Mouse (Mus musculus): ENCODE results near the gene Daam1.

The Daam1 gene

DNA sequence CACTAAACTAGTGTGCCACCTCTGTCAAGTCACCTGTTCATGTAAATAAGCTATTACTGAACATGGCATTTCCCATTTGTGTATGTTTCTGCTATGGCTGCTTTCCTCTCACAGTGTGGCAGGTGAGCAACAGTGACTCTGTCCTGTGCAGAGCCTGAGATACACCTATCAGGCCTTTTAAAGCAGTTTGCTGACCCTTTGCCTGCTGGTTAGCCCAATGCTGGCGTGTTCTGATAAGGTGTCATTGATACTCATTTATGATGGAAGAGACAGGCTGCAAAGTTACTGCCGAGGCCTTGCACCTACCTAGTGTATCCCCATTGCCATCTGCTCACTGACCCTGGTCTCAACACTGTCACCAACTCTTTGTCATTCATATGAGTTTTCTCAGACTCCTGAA lies 99.0 kb downstream of the Daam1 start:
- in situ Hi-C loops (cut with MboI, MseI), result no loop called here

DNA sequence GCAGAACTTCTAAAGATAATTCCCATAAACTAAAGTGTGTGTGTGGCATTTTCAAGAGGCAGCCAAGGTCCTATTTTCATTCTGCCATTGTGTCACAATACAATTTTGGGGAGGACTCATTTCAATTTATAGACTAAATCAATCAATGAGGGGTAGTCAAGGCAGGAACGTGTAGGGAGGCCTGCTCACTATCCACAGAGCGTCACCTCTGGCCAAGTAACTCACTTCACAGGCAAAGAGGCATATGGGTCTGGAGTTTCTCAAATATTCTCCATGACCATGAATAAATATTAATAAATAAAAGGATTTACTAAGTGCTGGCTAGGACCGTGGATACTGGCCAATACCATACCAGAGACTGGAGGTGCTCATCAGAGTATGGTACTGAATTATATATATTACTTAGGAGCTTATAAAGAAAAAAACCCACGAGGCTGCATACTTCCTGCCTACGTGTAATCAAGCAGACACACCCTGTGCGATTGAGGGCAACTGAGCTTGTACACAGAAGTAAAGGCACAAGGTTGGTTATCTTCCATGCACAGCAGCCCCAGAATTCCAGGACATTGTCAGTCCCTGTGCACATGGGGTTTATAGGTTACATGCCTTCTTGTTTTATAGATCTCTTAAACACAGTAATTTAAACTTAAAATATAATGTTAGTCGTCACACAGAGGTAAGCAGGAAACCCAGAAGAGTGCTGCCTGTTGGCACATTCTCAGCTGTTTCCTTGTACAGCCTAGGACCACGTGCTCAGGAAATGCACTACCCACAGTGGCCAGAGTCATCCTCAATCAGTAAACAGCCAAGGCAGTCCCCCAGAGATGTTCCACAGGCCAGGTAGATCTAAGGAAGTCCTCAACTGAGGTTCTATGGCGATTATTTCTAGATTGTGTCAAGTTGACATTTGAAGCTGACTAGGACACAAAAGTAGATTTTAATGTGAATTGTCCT lies 101.8 kb downstream of the Daam1 start:
- in situ Hi-C loops (cut with MboI, MseI), result no loop called here

DNA sequence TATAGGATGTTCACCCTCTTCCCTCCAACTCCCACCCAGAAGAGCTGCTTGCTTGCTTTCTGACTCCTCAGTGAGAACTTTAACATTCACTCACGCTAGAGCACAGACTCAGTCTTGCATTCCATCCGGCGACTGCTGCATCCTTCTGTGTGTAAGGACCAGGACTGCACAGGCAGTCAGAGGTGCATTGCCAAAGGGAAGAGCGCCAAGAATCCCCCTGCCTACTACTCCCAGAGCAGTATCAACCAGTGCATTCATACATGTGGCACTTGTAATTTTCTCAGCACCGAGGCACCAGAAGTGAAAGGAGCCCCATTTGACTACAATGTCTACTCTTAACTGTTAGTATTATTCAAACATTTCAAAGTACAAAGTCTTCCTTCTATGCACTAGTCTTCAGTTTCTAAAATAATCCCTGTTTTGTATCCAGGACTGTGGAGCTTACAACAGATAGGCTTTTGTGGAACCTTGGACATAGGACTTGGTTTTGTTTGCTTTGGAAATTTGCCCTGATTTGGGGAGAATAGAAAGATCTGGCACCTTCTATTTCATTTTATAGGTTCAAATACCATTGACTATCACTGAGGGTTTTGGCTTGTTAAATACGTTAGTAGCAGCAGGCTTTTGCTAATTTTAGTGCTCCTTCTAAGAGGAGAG lies 103.2 kb downstream of the Daam1 start:
- in situ Hi-C loops (cut with MboI, MseI), result no loop called here

DNA sequence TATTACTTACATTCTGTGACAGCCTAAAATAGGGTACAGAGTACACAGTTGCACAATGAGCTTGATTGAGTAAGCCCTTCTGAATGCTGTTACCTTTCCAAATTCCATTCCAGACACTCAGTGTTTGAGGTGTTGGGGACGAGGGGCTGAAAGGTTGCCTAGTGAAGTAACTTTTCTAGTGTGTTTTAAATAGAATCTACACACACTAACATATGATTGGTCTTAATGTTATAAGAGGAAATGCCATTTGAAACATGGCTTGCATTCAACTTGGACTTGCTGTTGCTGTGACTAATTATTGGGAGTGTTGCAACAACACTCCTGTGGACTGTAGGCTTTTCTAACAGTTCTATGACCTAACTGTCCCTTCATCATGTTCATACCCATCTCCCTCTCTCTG lies 105.8 kb downstream of the Daam1 start:
- in situ Hi-C loops (cut with MboI, MseI), result no loop called here

DNA sequence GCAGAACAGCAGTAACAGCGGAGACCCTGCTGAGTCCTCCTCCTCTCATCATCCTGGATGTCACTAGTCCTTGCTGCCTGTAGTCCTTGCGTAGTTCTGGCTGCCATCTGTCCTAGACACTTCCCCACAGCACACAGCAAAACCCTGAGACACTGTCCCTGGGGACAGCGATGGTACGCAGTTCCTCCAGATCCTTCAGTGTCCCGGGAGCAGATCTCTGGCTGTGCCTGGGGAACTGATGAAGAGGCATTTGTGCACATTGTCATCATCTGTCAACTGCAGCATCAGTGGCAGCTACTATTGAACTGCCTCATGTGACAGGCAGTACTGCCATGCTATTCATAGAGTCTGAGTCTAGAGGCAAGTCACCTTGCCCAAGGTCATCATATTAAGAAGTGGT lies 107.6 kb downstream of the Daam1 start:
- in situ Hi-C loops (cut with MboI, MseI), result no loop called here

DNA sequence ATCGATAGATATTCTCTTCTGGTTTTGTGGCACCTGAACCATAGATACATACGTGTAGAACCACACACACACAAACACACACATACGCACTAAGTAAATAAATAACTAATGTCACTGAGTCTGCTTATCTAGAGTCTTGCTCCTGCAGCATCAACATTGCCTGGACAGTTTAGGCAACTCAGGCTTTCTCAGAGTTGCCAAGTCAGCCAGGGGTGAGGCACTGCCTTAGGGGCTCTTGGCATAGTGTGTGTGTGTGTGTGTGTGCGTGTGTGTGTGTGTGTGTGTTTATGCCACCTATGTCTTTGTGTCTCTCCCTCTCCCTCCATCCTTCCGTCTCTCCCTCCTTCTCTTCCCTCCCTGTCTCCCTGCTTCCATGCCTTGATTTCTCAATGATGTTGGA lies 110.4 kb downstream of the Daam1 start:
- in situ Hi-C loops (cut with MboI, MseI), result no loop called here

DNA sequence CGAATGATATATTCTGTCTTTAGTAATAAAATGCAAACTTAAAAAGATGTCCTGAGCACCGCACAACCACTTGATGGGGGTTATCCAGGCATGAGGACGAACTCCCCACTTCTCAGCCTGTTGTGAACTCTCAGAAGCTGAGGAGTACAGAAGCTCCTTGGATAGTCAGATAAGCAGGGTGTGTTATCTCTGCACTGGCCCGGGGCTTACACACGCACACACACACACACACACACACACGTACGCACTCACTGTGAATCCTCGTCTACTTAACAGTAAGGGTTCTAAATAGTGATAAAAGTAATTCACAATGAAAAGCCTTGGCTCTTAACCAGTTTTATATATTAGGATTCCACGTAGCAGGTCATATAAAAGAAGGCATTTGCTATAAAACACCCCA lies 112.2 kb downstream of the Daam1 start:
- in situ Hi-C loops (cut with MboI, MseI), result no loop called here

DNA sequence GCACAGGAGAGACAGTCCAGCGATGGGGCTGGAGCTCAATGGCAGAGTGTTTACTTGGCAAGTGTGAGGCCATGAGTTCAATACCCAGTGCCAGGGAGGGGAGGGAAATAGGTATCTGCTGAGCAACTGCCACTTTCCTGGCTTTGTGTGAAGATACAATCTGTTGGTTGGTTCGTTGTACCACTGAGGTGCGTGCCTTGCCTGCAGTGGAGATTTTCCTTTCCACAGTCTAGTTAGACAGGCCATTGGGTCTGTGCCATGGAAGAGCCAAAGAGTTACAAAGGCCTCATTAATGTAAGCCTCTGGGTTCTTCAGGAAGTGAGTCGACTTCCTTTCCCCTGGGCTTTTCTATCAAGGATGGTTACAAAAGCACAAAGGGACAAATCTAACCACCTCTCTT lies 112.8 kb downstream of the Daam1 start:
- in situ Hi-C loops (cut with MboI, MseI), result no loop called here

DNA sequence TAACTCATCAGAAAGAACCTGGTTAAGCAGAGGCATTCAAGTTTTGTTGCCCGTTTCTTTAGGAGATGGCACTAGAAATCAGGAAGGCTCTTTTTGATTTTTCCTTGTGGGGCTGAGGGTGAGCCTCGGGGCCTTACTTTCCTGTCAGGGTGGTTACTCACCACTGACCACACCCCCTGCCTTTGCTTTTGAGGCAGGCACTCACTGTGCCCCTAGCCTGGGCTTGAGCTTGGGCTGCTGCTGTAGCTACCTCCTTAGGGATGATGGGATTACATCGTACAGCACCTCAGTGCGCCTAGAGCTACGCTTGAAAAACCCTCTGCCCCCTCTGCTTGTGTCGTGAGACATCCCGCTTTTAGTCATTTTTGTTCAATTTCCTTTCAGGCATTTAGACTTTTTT lies 115.0 kb downstream of the Daam1 start:
- in situ Hi-C loops (cut with MboI, MseI), result no loop called here

DNA sequence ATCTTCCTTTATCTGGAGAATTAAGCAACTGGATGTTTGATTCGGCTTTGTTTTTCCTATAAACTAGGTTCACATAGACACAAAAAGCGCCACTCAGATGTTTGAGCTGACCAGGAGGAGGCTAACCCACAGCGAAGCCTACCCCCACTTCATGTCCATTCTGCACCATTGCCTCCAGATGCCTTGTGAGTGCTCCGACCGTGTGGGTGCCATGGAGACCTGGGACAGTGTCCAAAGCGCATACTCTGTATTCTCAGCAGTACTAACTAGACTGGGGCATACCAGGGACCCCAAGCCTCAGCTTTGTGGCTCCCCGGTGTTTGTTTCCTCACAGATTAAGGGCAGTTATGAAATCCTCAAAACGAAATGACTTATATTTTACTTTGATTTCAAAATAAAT lies 115.6 kb downstream of the Daam1 start:
- in situ Hi-C loops (cut with MboI, MseI), result no loop called here

DNA sequence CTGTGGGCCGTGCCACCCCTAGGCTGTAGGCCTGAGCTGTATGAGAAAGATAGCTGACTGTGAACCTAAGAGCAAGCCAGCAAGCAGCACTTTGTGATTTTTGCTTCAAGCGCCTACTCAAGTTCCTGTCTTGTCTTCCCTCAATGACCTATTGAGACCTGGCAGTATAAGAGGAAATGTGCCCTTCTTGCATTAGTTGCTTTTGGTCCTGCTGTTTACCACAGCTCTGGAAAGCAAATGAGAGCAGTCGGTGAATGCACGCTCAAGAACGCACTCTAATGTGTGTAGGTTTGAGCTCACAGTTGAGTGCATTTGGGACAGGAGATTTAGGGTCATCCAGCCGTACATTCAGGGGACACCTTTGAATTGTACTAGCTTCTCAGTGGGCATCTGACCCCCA lies 118.1 kb downstream of the Daam1 start:
- in situ Hi-C loops (cut with MboI, MseI), result no loop called here

DNA sequence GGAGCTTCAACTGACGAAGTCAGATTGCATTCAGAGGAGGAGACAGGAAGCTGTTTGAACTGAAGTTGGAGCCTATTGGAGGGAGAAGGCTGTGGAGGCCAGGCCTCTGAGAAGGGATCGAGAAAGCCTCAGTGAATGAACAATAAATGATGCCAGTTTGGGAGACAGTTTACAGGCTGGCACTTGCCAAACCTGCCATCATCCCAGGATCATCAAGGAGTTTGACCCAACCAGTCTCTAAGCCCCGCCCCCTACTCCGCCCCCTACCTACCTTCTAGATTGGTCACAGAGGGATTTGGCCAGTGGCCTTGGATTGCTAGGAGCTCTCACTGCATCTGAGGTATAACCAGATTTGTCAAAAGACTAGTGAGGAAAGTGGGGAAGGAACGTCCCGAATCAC lies 118.7 kb downstream of the Daam1 start:
- in situ Hi-C loops (cut with MboI, MseI), result no loop called here

DNA sequence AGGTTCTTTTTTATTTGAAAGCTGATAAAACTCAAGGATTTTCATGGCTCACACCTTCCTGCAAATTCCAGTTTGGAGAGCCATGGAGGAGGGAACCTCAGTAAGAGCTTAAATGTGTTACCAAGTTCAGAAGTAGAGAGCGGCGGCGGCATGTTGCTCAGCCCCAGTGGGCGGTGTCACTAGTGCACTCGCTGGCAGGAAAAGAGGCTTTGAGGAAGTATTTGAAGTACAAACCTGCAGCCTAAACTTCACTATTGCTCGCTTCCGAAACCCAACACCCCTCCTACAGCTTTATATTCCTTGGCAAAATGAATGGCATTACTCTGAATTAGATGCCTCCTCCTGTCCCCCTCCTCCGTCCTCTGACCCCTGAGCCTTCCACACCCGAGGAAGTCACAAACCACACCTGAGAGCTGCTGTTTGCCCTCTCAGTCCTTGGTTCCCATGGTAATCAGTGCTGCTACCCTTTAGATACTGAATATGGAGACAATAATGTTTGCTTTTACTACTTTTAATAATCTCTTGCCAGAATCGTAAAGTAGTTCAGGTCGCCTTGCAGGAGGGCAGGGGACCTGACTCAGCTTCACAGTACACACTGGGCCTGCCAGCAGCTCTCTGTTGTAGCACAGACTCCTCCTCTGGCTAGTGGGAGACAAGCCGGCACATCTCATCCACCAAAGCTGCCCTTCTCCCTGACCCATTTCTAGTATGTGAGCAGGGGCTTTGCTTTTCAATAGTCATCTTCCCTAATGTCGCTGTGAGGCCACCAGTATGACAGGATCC lies 119.4 kb downstream of the Daam1 start:
- in situ Hi-C loops (cut with MboI, MseI), result no loop called here

DNA sequence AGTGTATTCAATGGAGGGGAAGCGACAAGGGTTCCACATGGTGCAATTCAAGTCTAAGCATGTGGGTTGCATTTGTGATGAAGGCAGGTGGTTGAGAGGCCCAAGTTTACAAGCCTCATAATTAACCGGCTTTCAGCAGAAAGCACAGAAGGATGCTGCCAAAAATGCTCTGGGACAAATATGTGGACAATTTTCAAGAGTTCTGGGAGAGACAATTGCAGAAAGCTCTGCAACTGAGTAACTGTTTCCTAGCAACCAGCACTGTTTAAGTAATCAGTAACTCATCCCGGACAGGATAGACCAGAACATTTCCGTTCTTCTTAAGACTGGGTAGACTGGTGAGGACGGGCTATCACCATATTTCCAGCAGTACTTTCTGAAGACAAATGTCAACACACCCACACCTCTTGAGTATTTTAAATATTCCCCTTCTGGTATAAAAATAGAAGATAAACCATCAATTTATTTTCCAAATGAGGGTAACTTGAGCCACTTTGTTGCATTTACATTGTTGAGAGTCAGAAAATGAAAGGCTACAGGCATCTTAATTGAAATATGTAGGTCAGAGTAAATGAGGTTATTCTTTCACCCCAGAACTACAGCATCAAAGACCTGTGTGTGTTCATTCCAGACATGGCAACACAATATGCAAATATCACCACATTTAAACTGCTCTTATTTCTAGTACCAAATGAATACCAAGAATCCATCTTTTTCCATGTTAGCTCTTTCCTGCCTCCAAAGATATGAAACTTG lies 123.5 kb downstream of the Daam1 start:
- in situ Hi-C loops (cut with MboI, MseI), result no loop called here

DNA sequence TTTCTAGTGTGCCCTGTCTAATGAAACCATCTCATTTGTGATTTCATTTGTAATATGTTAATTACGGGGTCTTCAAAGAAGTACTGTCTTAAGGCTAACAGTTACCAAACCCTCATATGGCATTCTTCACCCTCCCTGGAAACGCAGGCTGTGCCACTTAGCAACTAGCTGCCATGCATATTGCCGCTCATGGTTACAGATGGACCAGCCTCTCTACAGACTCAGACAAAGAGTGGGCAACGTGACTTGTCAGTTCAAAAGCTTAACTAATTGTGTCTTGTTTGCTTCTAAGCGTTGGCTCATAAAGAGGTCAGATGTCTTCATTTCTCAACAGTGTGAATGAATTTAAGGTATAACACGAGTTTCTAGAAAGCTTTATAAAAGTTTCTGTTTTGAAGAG lies 126.1 kb downstream of the Daam1 start:
- in situ Hi-C loops (cut with MboI, MseI), result no loop called here

DNA sequence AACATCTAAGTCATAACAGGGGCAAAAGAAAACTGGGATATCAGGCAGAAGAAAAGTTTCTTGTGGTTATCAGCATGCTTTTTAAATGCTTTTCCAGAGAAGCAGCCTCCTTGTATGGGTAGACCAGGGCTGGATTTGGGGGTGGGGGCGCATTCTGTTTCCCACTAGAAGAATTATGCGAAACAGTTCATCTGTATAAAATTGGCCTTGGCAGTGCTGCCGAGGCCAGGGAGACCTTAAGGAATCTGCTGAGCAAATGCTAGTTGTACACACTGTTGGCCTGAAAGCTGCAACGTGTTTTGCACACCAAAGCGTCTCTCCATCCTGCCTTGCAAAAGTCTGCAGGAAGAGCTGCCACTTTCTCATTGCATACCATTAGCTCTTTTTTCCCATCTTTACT lies 126.6 kb downstream of the Daam1 start:
- in situ Hi-C loops (cut with MboI, MseI), result no loop called here

DNA sequence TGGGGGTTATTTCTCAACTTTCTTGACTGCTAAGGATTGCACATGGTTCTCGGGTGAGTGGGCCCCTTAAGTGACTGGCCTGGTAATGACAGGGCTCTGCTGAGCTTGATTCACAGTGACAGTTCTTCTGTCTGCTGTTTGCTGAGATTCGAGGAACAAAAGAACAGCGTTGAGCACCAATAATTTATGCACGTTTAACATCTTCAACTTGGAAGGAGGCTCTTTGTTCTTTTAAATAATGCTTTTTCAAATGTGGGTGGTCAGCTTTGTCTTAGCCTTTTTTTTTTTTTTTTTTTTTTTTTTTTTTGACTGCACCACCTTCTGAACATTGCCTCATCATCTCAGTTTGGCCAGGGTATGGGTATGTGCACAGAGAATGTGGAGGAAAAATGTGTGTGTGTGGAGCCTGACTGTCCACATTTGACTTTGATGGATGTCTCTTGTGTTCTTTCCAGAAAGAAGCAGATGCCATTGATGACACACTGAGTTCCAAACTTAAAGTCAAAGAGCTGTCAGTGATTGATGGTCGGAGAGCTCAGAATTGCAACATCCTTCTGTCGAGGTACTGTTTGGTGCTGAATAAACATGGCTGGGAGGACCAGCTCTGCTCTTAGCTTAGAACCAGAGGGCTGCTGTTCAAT lies 128.6 kb downstream of the Daam1 start:
- in situ Hi-C loops (cut with MboI, MseI), result no loop called here

DNA sequence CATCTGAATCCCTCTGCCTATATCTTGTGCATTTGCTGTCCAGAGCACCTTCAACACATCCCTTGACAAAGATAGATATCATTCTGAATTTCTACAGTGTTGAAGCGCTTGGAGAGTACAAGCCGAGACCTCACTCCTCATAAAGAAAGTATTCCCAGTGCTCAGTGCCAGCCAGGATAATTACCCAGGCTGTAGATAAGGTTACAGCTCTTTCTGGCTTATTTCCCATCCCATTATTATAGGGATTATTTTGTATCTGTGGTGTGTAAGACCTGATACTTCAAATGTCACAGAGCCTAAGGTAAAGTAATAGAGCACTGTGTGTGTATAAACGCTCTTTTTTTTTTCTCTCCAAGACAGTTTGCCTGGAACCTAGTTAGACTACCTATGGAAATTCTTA lies 130.8 kb downstream of the Daam1 start:
- in situ Hi-C loops (cut with MboI, MseI), result no loop called here

DNA sequence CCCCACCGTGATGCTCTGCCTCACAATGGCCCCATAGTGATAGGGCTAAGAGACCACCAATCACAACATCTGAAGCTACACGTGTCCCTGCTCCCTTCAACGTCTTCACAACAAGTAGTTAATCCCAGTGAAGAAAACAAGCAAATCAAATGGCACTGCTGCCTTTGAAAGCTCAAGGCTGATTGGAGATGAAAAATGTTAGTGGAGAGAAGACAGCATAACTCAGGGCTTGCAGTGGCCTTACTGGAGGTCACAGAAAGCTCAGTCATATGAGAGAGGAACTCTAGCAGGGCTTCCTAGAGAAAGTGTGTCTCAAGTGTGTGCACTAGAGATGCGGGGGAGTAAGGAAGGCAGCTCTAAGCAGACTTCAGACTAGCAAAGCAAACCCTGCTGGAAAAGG lies 131.7 kb downstream of the Daam1 start:
- in situ Hi-C loops (cut with MboI, MseI), result no loop called here

DNA sequence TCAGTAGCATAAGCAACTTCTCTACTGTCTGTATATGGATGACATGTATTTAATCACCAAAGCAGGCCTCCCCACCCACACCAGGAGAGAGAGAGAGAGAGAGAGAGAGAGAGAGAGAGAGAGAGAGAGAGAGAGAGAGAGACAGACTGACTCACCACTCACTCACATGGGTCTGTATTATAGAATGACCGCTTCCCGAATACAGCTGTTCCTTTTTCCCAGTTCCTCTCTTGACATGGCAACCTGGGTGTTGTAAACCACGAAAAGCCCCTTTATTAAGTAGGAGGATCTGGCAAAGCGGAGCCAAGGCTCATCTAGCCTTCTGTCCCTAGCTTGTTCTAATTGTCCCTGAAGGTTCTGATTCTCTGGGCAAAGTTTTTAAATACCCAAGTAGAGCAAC lies 137.7 kb downstream of the Daam1 start:
- in situ Hi-C loops (cut with MboI, MseI), result no loop called here

DNA sequence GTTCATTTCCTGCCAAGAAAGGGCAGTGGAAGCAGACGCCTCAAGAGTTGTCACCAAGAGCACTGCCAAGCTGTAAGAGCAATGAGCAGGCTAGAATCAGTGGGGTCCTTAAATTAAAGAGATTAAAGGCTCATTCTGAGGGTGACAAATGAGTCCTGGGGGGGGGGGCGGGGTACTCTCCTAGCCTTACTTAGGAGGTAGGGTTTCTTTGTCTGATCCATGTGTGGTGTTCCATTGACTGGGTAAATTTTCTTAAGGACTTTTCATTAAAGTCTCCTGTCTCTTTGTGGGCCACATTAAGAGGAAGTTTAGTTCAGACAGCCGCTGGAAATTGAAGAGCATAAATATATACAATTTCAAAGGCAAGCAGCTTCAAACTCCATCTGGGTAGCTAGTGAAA lies 138.1 kb downstream of the Daam1 start:
- in situ Hi-C loops (cut with MboI, MseI), result no loop called here

All from T-helper 1 cell (primary cell).